Mouse (Mus musculus) stomach, postnatal 0 days (tissue): ENCODE data around the gene Acer3.

ENCODE experiments used
- CTCF ChIP-seq: IDR thresholded peaks from 2 replicates; pipeline ENCODE4 v1.5.1; 2016; ENCODE audit warnings: antibody characterized with exemption, low read depth, mild to moderate bottlenecking, moderate library complexity
- EP300 ChIP-seq: optimal IDR thresholded peaks from 2 replicates; pipeline ENCODE3; 2016; ENCODE audit warnings: antibody characterized with exemption

DNA sequence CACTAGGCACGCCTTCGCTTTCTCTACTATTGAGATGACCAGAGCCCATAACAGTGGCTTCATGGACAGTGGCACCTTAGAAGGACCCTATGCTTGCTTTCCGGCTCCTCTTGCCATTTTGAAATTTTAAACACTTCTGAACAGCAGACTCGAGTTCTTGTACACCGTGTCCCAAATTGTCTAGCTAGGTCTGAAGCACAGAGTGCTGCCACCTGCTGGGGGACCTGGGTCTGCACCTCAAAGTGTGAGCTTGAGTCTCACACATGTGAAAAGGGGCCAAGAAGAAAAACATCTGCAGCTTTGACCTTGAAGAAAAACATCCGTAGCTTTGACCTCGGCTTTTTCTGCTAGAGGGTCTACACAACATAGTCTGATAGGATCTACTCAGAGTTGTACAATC is 27.0 kb upstream of the Acer3 start:
- peak; percentile 89 for TF ChIP-seq CTCF
- TF ChIP-seq EP300, result no peak
